Comparison of ENCODE assay signal across 8 mouse cellular contexts in the genomic region with DNA sequence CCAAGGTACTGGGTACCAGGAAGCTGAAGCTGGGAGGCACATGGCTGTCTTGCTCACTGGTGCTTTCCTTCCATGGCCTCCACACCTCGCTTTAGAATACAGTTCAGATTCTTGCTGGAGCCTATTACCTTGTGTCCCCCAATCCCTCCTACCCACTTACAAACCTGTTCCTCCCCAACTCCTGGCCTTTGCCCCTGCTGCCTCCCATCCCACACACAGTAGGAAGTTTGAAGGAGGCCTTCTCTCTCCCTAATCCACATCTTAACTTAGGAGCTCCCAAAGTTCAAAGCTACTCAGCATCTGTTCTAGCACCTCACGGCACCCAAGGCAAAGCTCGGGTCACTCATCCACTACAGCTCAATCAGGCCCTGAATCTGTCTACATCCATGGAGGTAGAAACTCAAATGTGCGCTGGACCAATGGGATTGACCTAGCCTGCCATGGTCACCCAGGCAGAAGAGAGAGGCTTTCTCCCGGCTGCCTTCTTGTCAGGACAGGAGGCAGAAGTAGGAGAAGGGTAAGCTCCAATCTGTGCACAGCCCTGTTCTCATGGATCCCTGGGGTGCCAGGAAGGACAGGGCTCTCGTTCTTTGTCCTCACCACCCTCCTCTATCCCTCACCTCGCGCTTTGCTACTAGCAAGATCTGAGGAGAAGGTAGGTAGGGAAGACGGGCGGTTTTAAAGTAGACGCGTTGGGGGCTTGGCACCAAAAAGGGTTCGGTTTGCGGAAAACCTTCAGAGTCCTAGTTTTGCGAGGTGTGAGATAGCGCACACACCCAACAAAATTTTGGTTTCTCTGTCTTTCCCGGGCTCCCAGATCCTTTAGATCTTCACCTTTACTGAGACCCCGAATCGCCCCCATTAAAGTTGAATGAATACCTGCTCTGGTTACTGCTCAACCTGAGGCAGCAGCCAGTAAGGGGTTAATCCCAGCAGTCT. TPM values are rescaled to one million over a fixed set of nuclear protein-coding genes. Genes with fewer than 3 reads are reported as not detected.
DNase-seq lines count a peak whose midpoint lies in the region; ATAC-seq and TF ChIP-seq lines count a peak whose summit lies in the region.

No protein-coding gene starts in this region.

- peak overlapping the region; percentile 81 for H3K4me2 ChIP-seq in forebrain, embryonic 11.5 days (ENCODE audit: low read depth, low read length, severe bottlenecking)
- peak overlapping the region; percentile 68 for H3K4me2 ChIP-seq in kidney, embryonic 16.5 days (replicated peaks; ENCODE audit: low read depth, low read length)

- no peak for TF ChIP-seq CTCF in left cerebral cortex, adult 2 months (IDR thresholded peaks at IDR 0.05)

- no peaks in the 10 kb centered on the region for H3K27me3 ChIP-seq in forebrain, embryonic 11.5 days (ENCODE audit: control insufficient read depth, insufficient read depth, low read length)
- no peaks in the 10 kb centered on the region for H3K27me3 ChIP-seq in kidney, embryonic 16.5 days (ENCODE audit: insufficient read depth, low read length)

- H3K4me3 ChIP-seq in left cerebral cortex, adult 2 months, result peak overlapping the region; percentile 68
- H3K4me3 ChIP-seq in forebrain, embryonic 11.5 days (ENCODE audit: low read depth, low read length), result peak overlapping the region; percentile 46
- peak overlapping the region; percentile 58 for H3K4me3 ChIP-seq in kidney, embryonic 16.5 days (ENCODE audit: low read length)

- H3K27ac ChIP-seq in left cerebral cortex, adult 2 months, result peak overlapping the region; percentile 92
- H3K27ac ChIP-seq in forebrain, embryonic 11.5 days (ENCODE audit: low read depth, low read length), result peak overlapping the region; percentile 73; the same call in 1 of the 2 replicates
- H3K27ac ChIP-seq in kidney, embryonic 16.5 days (ENCODE audit: low read length), result peak overlapping the region; percentile 90

- WGBS in forebrain, embryonic 11.5 days, result 9% methylated on average over 19 of the region's 19 CpGs
- WGBS in kidney, embryonic 16.5 days, result 8% methylated on average over 19 of the region's 19 CpGs

- H3K36me3 ChIP-seq in forebrain, embryonic 11.5 days (ENCODE audit: control insufficient read depth, insufficient read depth, low read length), result no peaks in the 10 kb centered on the region
- H3K36me3 ChIP-seq in kidney, embryonic 16.5 days (ENCODE audit: insufficient read depth, low read length), result peaks cover 7% of the 10 kb centered on the region; the same call in 1 of the 2 replicates

- intact Hi-C loops in left cerebral cortex, adult 2 months (cut with DNase I), result loop anchor here (1.0 kb wide), 1 partner anchor 11 kb away; the partner anchor contains the start of gene Commd4

- 0 out of 2 replicates have a peak, but pooled peaks cover 2% of the 10 kb centered on the region for H3K4me1 ChIP-seq in forebrain, embryonic 11.5 days (replicated peaks; ENCODE audit: control insufficient read depth, insufficient read depth, low read length)
- peaks cover 21% of the 10 kb centered on the region for H3K4me1 ChIP-seq in kidney, embryonic 16.5 days (ENCODE audit: insufficient read depth, low read length)

- peak; percentile 15 for ATAC-seq in activated CD4-positive, CD25-positive, alpha-beta regulatory T cell, adult 4 months
- ATAC-seq in forebrain, embryonic 11.5 days (replicated peaks; ENCODE audit: low FRiP score), result peak; percentile 47
- ATAC-seq in kidney, embryonic 16.5 days (ENCODE audit: low FRiP score, low TSS enrichment), result peak; percentile 44; the same call in 1 of the 2 replicates

- peak in 1 of 2 experiments; percentile 35 for DNase-seq in left cerebral cortex, adult 2 months (ENCODE audit: extremely low spot score in 1 of 2, low spot score in 2 of 2)
- no peak for DNase-seq in left cerebral cortex, adult 18-20 months (ENCODE audit: low spot score in 2 of 2)
- DNase-seq in forebrain, embryonic 11.5 days (ENCODE audit: low spot score), result no peak
- peak; percentile 25 for DNase-seq in neural tube, embryonic 10.5 days (ENCODE audit: extremely low spot score, low spot score)
- no peak for DNase-seq in layer of hippocampus, adult 9-11 months
- no peak for DNase-seq in ovary, postnatal 14 days (ENCODE audit: low spot score)

- H3K9ac ChIP-seq in forebrain, embryonic 11.5 days (ENCODE audit: low read length), result peak overlapping the region; percentile 74
- peak overlapping the region; percentile 79 for H3K9ac ChIP-seq in kidney, embryonic 16.5 days (replicated peaks; ENCODE audit: low read length)

- H3K9me3 ChIP-seq in forebrain, embryonic 11.5 days (ENCODE audit: control insufficient read depth, low read length), result no peaks in the 10 kb centered on the region
- no peaks in the 10 kb centered on the region for H3K9me3 ChIP-seq in kidney, embryonic 16.5 days (ENCODE audit: low read length)

RNA-seq across cellular contexts. Expression of gene Neil1, which starts 0.6 kb away (rescaled TPM):
- 10 to 100 TPM in 1 of 2 experiments, 1 to 10 TPM in 1; 9.9 to 10.5 TPM for total RNA-seq in left cerebral cortex, adult 2 months (2021)
- total RNA-seq in left cerebral cortex, adult 18-20 months (2021), result 1 to 10 TPM; 8.5 TPM
- 10 to 100 TPM; 18.0 to 33.4 TPM for polyA plus RNA-seq in activated CD4-positive, CD25-positive, alpha-beta regulatory T cell, adult 4 months (2017; shearing (Covaris generic))
- polyA plus RNA-seq in forebrain, embryonic 11.5 days (2014; fragmentation: Nextera tagmentation; extraction: Ambion mirVana), result 5.2 and 5.4 TPM in 2 replicates
- polyA plus RNA-seq in kidney, embryonic 16.5 days (2015; fragmentation: Nextera tagmentation; extraction: Ambion mirVana), result 8.8 and 9.3 TPM in 2 replicates

RNA-seq across cellular contexts. Expression of gene Commd4, which starts 10.7 kb away (rescaled TPM):
- total RNA-seq in left cerebral cortex, adult 2 months (2021), result 10 to 100 TPM; 84.1 to 93.1 TPM
- 10 to 100 TPM; 80.9 to 92.2 TPM for total RNA-seq in left cerebral cortex, adult 18-20 months (2021)
- polyA plus RNA-seq in activated CD4-positive, CD25-positive, alpha-beta regulatory T cell, adult 4 months (2017; shearing (Covaris generic)), result 100 to 1,000 TPM; 264 to 293 TPM
- 87.1 and 99.0 TPM in 2 replicates for polyA plus RNA-seq in forebrain, embryonic 11.5 days (2014; fragmentation: Nextera tagmentation; extraction: Ambion mirVana)
- 107 and 130 TPM in 2 replicates for polyA plus RNA-seq in kidney, embryonic 16.5 days (2015; fragmentation: Nextera tagmentation; extraction: Ambion mirVana)

RNA-seq across cellular contexts. Expression of gene Man2c1, which starts 17.0 kb away (rescaled TPM):
- 100 to 1,000 TPM; 150 to 175 TPM for total RNA-seq in left cerebral cortex, adult 2 months (2021)
- total RNA-seq in left cerebral cortex, adult 18-20 months (2021), result 100 to 1,000 TPM; 127 to 138 TPM
- 10 to 100 TPM; 38.8 to 51.6 TPM for polyA plus RNA-seq in activated CD4-positive, CD25-positive, alpha-beta regulatory T cell, adult 4 months (2017; shearing (Covaris generic))
- polyA plus RNA-seq in forebrain, embryonic 11.5 days (2014; fragmentation: Nextera tagmentation; extraction: Ambion mirVana), result 37.6 and 41.3 TPM in 2 replicates
- 79.0 and 95.6 TPM in 2 replicates for polyA plus RNA-seq in kidney, embryonic 16.5 days (2015; fragmentation: Nextera tagmentation; extraction: Ambion mirVana)
